Mouse (Mus musculus): ENCODE measurements at regions not wholly inside any gene's neighbourhood (a gene's known extent, or its start where the extent isn't known, plus 50 kb on each side); places are given as distances from the start of the nearest gene placed in this dataset.
A peak's percentile ranks its signal among the peaks of the same experiment; 100 is the strongest.

DNA sequence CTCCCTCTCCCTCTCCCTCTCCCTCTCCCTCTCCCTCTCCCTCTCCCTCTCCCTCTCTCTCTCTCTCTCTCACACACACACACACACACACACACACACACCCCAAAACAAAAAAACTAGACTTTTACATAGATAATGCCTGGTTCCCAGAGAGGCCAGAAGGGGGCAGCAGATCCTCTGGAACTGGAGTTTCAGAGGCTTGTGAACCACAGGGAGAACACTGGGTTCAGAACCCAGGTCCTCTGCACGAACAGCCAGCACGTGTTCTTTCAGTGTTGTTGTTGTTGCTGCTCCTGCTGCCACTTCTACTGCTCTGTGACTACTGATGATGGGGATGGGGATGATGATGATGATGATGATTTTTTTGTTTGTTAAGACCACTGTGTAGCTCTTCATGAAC lies 68.4 kb upstream of the Smarcad1 start:
- TF ChIP-seq CTCF (conservative IDR thresholded peaks at IDR 0.05 in 1 of 2, IDR thresholded peaks at IDR 0.05 in 1 of 2; ENCODE audit: low read depth in 2 of 2, low read length in 2 of 2) (peak; percentile 14 to 62; a peak in 3 of 4 replicates), ZC3H11A (IDR thresholded peaks at IDR 0.05; ENCODE audit: low read depth, low read length) (no peak), EP300 (IDR thresholded peaks at IDR 0.05; ENCODE audit: low read length) (no peak), HCFC1 (IDR thresholded peaks at IDR 0.05; ENCODE audit: low read depth, low read length) (no peak), TBP (conservative IDR thresholded peaks at IDR 0.05; ENCODE audit: low read depth, low read length) (no peak), CHD2 (IDR thresholded peaks at IDR 0.05; ENCODE audit: low read length) (no peak), ZMIZ1 (IDR thresholded peaks at IDR 0.05; ENCODE audit: low read depth, low read length) (no peak), MYC (IDR thresholded peaks at IDR 0.05; ENCODE audit: low read depth, low read length) (no peak)
